Mouse (Mus musculus): ENCODE data around the gene Rin1. TPM values are rescaled to one million over a fixed set of nuclear protein-coding genes. Genes with fewer than 3 reads are reported as not detected.
A peak's percentile ranks its signal among the peaks of the same experiment; 100 is the strongest.

Rin1 gene
- polyA plus RNA-seq, 1 experiment from 2014 or later, result 1.4 TPM

DNA sequence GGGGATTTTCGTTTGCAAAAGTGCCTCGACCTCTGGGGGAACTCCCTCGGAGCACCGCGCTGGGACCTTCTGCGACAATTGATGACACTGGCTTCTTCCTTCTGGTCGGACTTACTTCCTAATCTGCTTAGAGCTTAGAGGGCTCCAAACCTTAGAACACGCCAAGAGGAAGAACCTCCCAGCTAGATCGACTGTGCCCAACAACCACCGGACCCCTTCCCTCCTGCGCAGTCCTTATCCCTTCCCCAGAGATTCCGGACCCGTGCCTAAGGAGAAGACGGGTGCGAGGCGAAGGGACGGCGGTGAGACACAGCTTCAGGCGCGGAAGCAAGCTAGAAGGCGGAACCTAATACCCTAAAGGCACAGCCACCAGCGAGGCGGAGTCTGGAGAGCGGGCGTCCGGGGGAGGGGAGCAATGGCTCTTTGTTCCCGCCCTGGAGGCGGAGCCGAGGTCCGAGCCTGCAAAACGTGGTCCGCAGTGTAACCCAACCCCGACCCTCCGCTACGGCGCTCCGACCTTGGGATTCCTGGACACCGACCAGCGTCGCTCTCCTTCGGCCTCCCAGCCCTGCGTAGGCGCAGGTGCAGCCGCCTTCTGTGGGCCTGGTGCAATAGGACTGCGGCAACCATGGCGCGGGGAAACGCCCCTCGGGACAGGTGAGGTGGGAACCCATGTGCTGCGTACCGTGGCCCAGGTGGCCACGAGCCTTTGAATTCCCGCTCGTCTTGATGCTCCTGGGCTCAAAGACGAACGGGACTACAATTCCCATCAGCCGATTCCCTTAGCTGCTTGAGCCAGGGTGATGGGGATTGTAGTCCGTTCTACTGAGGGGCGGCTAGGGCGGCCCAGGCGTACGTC, 26.4 kb upstream of the Rin1 start, which contains the start of gene Slc29a2:
Slc29a2 (plus strand) TSS at position 240 of the 859 bp plus-strand sequence.
- H3K4me2 ChIP-seq (replicated peaks), result peak within 1 kb of the TSS; percentile 85
- no peaks in the 10 kb centered on the region for H3K9me3 ChIP-seq (replicated peaks)
- no peaks in the 10 kb centered on the region for H3K27me3 ChIP-seq
- H3K36me3 ChIP-seq, result peaks cover 16% of the 10 kb centered on the region
- ATAC-seq (ENCODE audit: low FRiP score), result peak; percentile 95
- WGBS, result under 1% methylated on average over 62 of the region's 62 CpGs
- H3K4me1 ChIP-seq, result no peaks in the 10 kb centered on the region
- peak within 1 kb of the TSS; percentile 73 for H3K9ac ChIP-seq
- peak within 1 kb of the TSS; percentile 66 for H3K4me3 ChIP-seq
- H3K27ac ChIP-seq, result peak within 1 kb of the TSS; percentile 91

DNA sequence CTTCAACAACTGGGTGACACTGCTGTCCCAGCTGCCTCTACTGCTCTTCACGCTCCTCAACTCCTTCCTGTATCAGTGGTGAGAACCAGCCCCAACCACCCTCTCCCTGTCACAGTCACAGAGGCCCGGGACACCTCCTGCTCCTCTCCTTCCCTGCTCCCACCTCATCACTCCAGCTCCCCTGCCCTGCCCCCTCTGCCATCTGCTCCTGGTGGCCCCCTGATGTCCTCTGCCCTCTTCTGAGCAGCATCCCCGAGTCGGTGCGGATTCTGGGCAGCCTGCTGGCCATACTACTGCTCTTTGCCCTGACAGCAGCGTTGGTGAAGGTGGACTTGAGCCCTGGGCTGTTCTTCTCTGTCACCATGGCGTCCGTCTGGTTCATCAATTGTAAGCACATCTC, 24.2 kb upstream of the Rin1 start:
- no peak overlapping the region for H3K9ac ChIP-seq
- 86% methylated on average over 8 of the region's 8 CpGs for WGBS

GRCm38 (mm10) chr19:5032686-5033085, 17.6 kb upstream of the Rin1 start:
- Histone ChIP-seq H3K4me2 (replicated peaks) (no peak overlapping the region), H3K9me3 (replicated peaks) (no peaks in the 10 kb centered on the region), H3K36me3 (peaks cover 30% of the 10 kb centered on the region), H3K4me3 (no peak overlapping the region), H3K9ac (no peak overlapping the region), H3K27me3 (no peaks in the 10 kb centered on the region), H3K27ac (no peak overlapping the region), H3K4me1 (peaks cover 2% of the 10 kb centered on the region; the same call in 1 of the 2 replicates)
- no peak for ATAC-seq (ENCODE audit: low FRiP score)
- 92% methylated on average over 3 of the region's 3 CpGs for WGBS

More for the DNA sequence above, 24.2 kb upstream of the Rin1 start:
- no peaks in the 10 kb centered on the region for H3K4me1 ChIP-seq
- no peaks in the 10 kb centered on the region for H3K27me3 ChIP-seq
- no peak for ATAC-seq (ENCODE audit: low FRiP score)
- H3K36me3 ChIP-seq, result peaks cover 35% of the 10 kb centered on the region
- no peak overlapping the region for H3K27ac ChIP-seq
- no peak overlapping the region for H3K4me3 ChIP-seq
- no peaks in the 10 kb centered on the region for H3K9me3 ChIP-seq (replicated peaks)
- no peak overlapping the region for H3K4me2 ChIP-seq (replicated peaks)

GRCm38 (mm10) chr19:5036577-5036976, 13.7 kb upstream of the Rin1 start:
- Histone ChIP-seq H3K9ac (no peak overlapping the region), H3K4me2 (replicated peaks) (no peak overlapping the region), H3K27me3 (no peaks in the 10 kb centered on the region), H3K9me3 (replicated peaks) (no peaks in the 10 kb centered on the region), H3K4me1 (peaks cover 24% of the 10 kb centered on the region), H3K36me3 (no peaks in the 10 kb centered on the region), H3K4me3 (no peak overlapping the region), H3K27ac (no peak overlapping the region)
- whole genome bisulfite sequencing, result 83% methylated on average over 4 of the region's 4 CpGs
- no peak for ATAC-seq (ENCODE audit: low FRiP score)

- peak; percentile 53 for ATAC-seq (ENCODE audit: low FRiP score)
- H3K27me3 ChIP-seq, result no peaks in the 10 kb centered on the region
- no peaks in the 10 kb centered on the region for H3K36me3 ChIP-seq
- H3K4me3 ChIP-seq, result peak overlapping the region; percentile 78
- H3K4me1 ChIP-seq, result peaks cover 35% of the 10 kb centered on the region
- peak overlapping the region; percentile 99 for H3K4me2 ChIP-seq (replicated peaks)
- 5% methylated on average over 32 of the region's 32 CpGs for WGBS
- H3K27ac ChIP-seq, result peak overlapping the region; percentile 85
- H3K9ac ChIP-seq, result peak overlapping the region; percentile 91
- H3K9me3 ChIP-seq (replicated peaks), result no peaks in the 10 kb centered on the region
Measured at GRCm38 (mm10) chr19:5037678-5038571, 12.4 kb upstream of the Rin1 start.

DNA sequence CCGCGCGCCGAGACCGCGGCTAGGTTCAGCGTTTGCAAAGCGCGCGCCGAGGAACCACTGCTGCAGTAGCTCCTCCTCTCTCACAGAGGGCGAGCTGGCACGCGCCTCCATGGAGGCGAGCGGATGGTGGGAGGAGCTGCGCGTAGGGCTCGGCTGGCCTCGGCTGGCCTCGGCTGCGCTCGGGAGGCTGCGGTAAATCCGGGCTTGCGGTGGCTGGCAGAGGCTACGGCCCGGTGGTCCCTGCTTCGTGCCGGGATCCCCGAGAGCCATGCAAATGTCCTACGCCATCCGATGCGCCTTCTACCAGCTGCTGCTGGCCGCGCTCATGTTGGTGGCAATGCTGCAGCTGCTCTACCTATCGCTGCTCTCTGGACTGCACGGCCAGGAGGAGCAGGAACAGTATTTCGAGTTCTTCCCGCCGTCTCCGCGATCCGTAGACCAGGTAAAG, 11.5 kb upstream of the Rin1 start, which contains the start of the genes B4gat1 and AC124502.3:
B4gat1 (plus strand) TSS at position 118 of the 448 bp plus-strand sequence.
AC124502.3 (plus strand) TSS at position 183 of the 448 bp plus-strand sequence.
- H3K27ac ChIP-seq, result peak within 1 kb of the TSS; percentile 85
- H3K27me3 ChIP-seq, result no peaks in the 10 kb centered on the region
- peak within 1 kb of the TSS; percentile 91 for H3K9ac ChIP-seq
- H3K36me3 ChIP-seq, result 0 out of 2 replicates have a peak, but pooled peaks cover 3% of the 10 kb centered on the region
- H3K4me3 ChIP-seq, result peak within 1 kb of the TSS; percentile 78
- H3K4me2 ChIP-seq (replicated peaks), result peak within 1 kb of the TSS; percentile 99
- no peaks in the 10 kb centered on the region for H3K9me3 ChIP-seq (replicated peaks)
- 1% methylated on average over 39 of the region's 44 CpGs for WGBS
- peak; percentile 89 for ATAC-seq (ENCODE audit: low FRiP score)
- peaks cover 35% of the 10 kb centered on the region for H3K4me1 ChIP-seq

DNA sequence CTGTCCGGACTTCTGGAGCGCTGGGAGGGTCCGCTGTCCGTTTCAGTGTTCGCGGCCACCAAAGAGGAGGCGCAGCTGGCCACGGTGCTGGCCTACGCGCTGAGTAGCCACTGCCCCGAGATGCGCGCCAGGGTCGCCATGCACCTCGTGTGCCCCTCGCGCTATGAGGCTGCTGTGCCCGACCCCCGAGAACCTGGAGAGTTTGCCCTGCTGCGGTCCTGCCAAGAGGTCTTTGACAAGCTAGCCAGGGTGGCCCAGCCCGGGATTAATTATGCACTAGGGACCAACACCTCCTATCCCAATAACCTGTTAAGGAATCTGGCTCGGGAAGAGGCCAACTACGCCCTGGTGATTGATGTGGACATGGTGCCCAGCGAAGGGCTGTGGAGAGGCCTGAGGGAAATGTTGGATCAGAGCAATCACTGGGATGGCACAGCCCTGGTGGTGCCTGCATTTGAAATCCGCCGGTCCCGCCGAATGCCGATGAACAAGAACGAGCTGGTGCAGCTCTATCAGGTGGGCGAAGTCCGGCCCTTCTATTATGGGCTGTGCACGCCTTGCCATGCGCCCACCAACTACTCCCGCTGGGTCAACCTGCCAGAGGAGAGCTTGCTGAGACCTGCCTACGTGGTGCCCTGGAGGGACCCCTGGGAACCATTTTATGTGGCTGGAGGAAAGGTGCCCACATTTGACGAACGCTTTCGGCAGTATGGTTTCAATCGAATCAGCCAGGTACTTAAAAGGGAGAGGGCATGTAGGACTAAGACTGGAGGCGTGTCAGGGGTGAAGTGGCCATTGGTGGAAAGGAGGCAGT, 10.8 kb upstream of the Rin1 start:
- Histone ChIP-seq H3K4me2 (replicated peaks) (peak overlapping the region; percentile 99), H3K4me3 (peak overlapping the region; percentile 78), H3K9me3 (replicated peaks) (no peaks in the 10 kb centered on the region), H3K27ac (peak overlapping the region; percentile 85), H3K36me3 (0 out of 2 replicates have a peak, but pooled peaks cover 6% of the 10 kb centered on the region), H3K27me3 (no peaks in the 10 kb centered on the region), H3K9ac (peak overlapping the region; percentile 91), H3K4me1 (peaks cover 35% of the 10 kb centered on the region)
- ATAC-seq (ENCODE audit: low FRiP score), result peak; percentile 41
- 13% methylated on average over 41 of the region's 41 CpGs for WGBS

GRCm38 (mm10) chr19:5040862-5041523, 9.3 kb upstream of the Rin1 start, which contains the start of gene Brms1:
TSS of gene Brms1 (plus strand) at chr19:5041354.
- H3K9ac ChIP-seq, result peak within 1 kb of the TSS; percentile 91
- H3K27me3 ChIP-seq, result no peaks in the 10 kb centered on the region
- H3K4me3 ChIP-seq, result peak within 1 kb of the TSS; percentile 78
- H3K36me3 ChIP-seq, result peaks cover 11% of the 10 kb centered on the region; the same call in 1 of the 2 replicates
- peak; percentile 68 for ATAC-seq (ENCODE audit: low FRiP score)
- 6% methylated on average over 40 of the region's 40 CpGs for WGBS
- H3K4me2 ChIP-seq (replicated peaks), result peak within 1 kb of the TSS; percentile 99
- no peaks in the 10 kb centered on the region for H3K9me3 ChIP-seq (replicated peaks)
- peak within 1 kb of the TSS; percentile 70; the same call in 1 of the 2 replicates for H3K27ac ChIP-seq
- peaks cover 35% of the 10 kb centered on the region for H3K4me1 ChIP-seq

DNA sequence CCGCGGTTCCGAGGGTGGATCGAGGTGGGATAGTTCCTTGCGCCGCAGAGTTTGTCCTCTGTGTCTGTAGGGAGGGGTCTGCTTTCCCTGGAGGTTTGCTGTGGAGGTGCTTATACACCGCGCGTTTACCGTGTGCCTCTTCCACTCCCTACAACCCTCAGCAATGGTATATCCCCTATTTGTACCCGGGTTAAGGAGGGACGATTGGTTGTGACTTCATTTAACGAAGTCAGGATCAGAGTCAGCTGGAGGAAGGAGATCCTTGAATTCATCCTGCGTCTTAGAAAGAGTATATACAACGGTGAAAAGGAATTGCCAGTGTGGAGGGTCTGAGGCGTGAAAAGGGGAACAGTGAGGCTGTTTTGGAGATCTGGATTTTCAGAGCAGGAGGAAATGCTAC, 8.7 kb upstream of the Rin1 start:
- Histone ChIP-seq H3K9ac (peak overlapping the region; percentile 84), H3K9me3 (replicated peaks) (no peaks in the 10 kb centered on the region), H3K4me1 (peaks cover 35% of the 10 kb centered on the region), H3K4me3 (peak overlapping the region; percentile 78), H3K27me3 (no peaks in the 10 kb centered on the region), H3K27ac (peak overlapping the region; percentile 70; the same call in 1 of the 2 replicates), H3K4me2 (replicated peaks) (peak overlapping the region; percentile 99), H3K36me3 (peaks cover 17% of the 10 kb centered on the region)
- 2% methylated on average over 16 of the region's 16 CpGs for WGBS
- no peak; the same call in 1 of the 2 replicates for ATAC-seq (ENCODE audit: low FRiP score)

DNA sequence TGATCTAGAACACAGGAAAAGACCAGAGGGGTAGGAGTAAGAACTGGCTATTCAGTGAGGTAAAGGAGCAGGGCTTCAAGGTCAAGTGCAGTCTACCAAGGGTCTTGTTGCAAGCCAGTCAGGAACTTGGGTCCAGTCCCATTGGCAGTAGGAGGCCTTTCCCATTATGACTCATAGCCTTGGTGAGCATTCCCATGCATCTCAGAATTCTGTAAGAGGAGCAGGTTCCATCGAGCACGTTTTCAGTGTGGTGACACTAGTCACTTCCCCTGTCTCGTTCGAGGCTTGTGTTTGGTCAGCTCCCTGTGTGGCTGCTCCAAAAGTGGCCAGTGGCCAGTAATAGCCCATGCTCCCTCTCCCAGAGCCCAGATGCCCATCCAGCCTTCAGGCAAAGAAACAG, 4.8 kb upstream of the Rin1 start:
- Histone ChIP-seq H3K4me2 (replicated peaks) (no peak overlapping the region), H3K4me3 (no peak overlapping the region), H3K36me3 (peaks cover 49% of the 10 kb centered on the region), H3K27me3 (peaks cover 16% of the 10 kb centered on the region), H3K9ac (no peak overlapping the region), H3K4me1 (peaks cover 24% of the 10 kb centered on the region), H3K27ac (no peak overlapping the region), H3K9me3 (replicated peaks) (no peaks in the 10 kb centered on the region)
- 83% methylated on average over 4 of the region's 4 CpGs for WGBS
- ATAC-seq (ENCODE audit: low FRiP score), result no peak
